Mouse (Mus musculus): ENCODE measurements around the gene Eif2ak3.

DNA sequence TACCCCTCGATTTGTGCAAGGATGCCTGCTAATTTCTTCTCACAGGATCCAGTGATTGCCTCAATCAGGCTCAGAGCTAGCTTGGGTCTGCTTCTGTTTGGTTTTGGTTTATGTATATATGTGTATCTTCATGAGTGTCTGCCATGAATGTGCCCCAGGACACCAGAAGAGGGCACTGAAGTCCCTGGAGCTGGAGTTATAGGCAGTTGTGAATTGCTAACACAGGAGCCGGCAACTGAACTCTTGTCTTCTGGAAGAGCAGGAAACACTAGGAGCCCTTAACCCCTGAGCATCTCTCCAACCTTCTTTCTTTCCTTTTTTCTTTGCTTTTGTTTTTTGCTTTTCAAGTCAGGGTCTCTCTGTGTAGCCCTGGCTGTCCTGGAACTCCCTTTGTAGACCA is 87.5 kb downstream of the Eif2ak3 start:
- TF ChIP-seq ZNF384 (IDR thresholded peaks at IDR 0.05; ENCODE audit: low read depth, low read length) (no peak), MAFK (IDR thresholded peaks at IDR 0.05; ENCODE audit: insufficient read depth, low read depth, low read length) (no peak)

All from ES-E14 (cell line).